Mouse (Mus musculus): ENCODE results near the gene Ripply1. TPM values are rescaled to one million over a fixed set of nuclear protein-coding genes. Genes with fewer than 3 reads are reported as not detected.

Ripply1 gene
- not detected for polyA plus RNA-seq (2017; shearing (Covaris generic))

GRCm38 (mm10) chrX:139782278-139783044 is at the start of gene Ripply1:
Gene Ripply1 (minus strand): TSS chrX:139782353.

GRCm38 (mm10) chrX:139800406-139800878 is 18.3 kb upstream of the Ripply1 start, which contains the start of gene Cldn2:
Gene Cldn2 (plus strand): TSS chrX:139800828.

Other genes with a start within 250 kb of the Ripply1 start
- 10 to 100 TPM in 1 of 2 experiments, 1 to 10 TPM in 1; 8.4 to 12.4 TPM for gene Rnf128, start 219.0 kb downstream of the Ripply1 start, polyA plus RNA-seq (2017; shearing (Covaris generic))
- 10 to 100 TPM in 1 of 2 experiments, 1 to 10 TPM in 1; 4.6 to 10.9 TPM for gene Tbc1d8b, start 97.4 kb downstream of the Ripply1 start, polyA plus RNA-seq (2017; shearing (Covaris generic))
- gene Gm15013, start 67.9 kb downstream of the Ripply1 start, polyA plus RNA-seq (2017; shearing (Covaris generic)): 1 to 10 TPM in 1 of 2 experiments, under 1 TPM in 1; 0.37 to 1.2 TPM
- gene Cldn2, start 18.5 kb upstream of the Ripply1 start, polyA plus RNA-seq (2017; shearing (Covaris generic)): under 1 TPM in 1 of 2 experiments, not detected in 1; 0.12 TPM
- 1 to 10 TPM in 1 of 2 experiments, under 1 TPM in 1; 0.27 to 1.5 TPM for gene Morc4, start 89.3 kb upstream of the Ripply1 start, polyA plus RNA-seq (2017; shearing (Covaris generic))
- gene Rbm41, start 216.2 kb upstream of the Ripply1 start, polyA plus RNA-seq (2017; shearing (Covaris generic)): 1 to 10 TPM; 6.3 to 7.9 TPM